In genomic region chr12:111946716-111947115, GRCm38 (mm10) we compare ENCODE assay signal across 9 mouse cellular contexts. TPM values are rescaled to one million over a fixed set of nuclear protein-coding genes. Genes with fewer than 3 reads are reported as not detected.
DNase-seq lines count a peak whose midpoint lies in the region; ATAC-seq and TF ChIP-seq lines count a peak whose summit lies in the region.
"Had no signal": no experiment of that assay in that cellular context is flagged by ENCODE, and none has a peak within 500 bp of the region (broad histone marks: within the 10 kb centered on the region; RNA-seq: fewer than 3 reads in every experiment).

No protein-coding gene starts in this region.

- ATAC-seq in kidney, embryonic 16.5 days (ENCODE audit: low FRiP score, low TSS enrichment), result peak; percentile 55

- TF ChIP-seq POLR2A in testis, adult 2 months (IDR thresholded peaks at IDR 0.05; ENCODE audit: control insufficient read depth, low read depth, low read length), result no peak

- H3K9me3 ChIP-seq in kidney, embryonic 16.5 days (ENCODE audit: low read length), result no peaks in the 10 kb centered on the region

- H3K27ac ChIP-seq in kidney, embryonic 16.5 days (ENCODE audit: low read length), result peak overlapping the region; percentile 75; the same call in 1 of the 2 replicates
- H3K27ac ChIP-seq in testis, adult 2 months (ENCODE audit: control insufficient read depth, insufficient read depth, low read depth, low read length), result peak overlapping the region; percentile 31; the same call in 1 of the 2 replicates

- TF ChIP-seq CTCF in C2C12 (IDR thresholded peaks at IDR 0.05; ENCODE audit: control insufficient read depth, insufficient read depth, insufficient read length), result peak; percentile 47
- TF ChIP-seq CTCF in testis, adult 2 months (IDR thresholded peaks at IDR 0.05; ENCODE audit: control insufficient read depth, insufficient read depth, insufficient replicate concordance, low read depth, low read length), result peak; percentile 56; the same call in 1 of the 2 replicates

- peaks cover 33% of the 10 kb centered on the region for H3K4me1 ChIP-seq in kidney, embryonic 16.5 days (ENCODE audit: insufficient read depth, low read length)
- H3K4me1 ChIP-seq in testis, adult 2 months (ENCODE audit: control insufficient read depth, insufficient read depth, low read length), result peaks cover 12% of the 10 kb centered on the region

- no peaks in the 10 kb centered on the region for H3K27me3 ChIP-seq in C2C12 (ENCODE audit: control insufficient read depth, insufficient read depth, insufficient read length)
- no peaks in the 10 kb centered on the region for H3K27me3 ChIP-seq in kidney, embryonic 16.5 days (ENCODE audit: insufficient read depth, low read length)
- no peaks in the 10 kb centered on the region for H3K27me3 ChIP-seq in testis, adult 2 months (ENCODE audit: control insufficient read depth, insufficient read depth, low read length)

- H3K79me3 ChIP-seq in C2C12 (ENCODE audit: low read depth), result no peaks in the 10 kb centered on the region

- no peaks in the 10 kb centered on the region for H3K79me2 ChIP-seq in C2C12 (ENCODE audit: control insufficient read depth, insufficient read depth)

- H3K9ac ChIP-seq in kidney, embryonic 16.5 days (replicated peaks; ENCODE audit: low read length), result 0 out of 2 replicates have a peak overlapping the region, but pooled peaks have one; percentile 15

- DNase-seq in adrenal gland, adult 2 months, result peak; percentile 70
- no peak for DNase-seq in adrenal gland, postnatal 4 days (ENCODE audit: low spot score in 2 of 2)
- peak; percentile 56 for DNase-seq in cerebellum, adult 11 months
- peak; percentile 77 for DNase-seq in heart, adult 8-10 months (ENCODE audit: low spot score)
- peak; percentile 77 for DNase-seq in lung, postnatal 14 days

- WGBS in kidney, embryonic 16.5 days, result 47% methylated on average over 2 of the region's 2 CpGs

- H3K36me3 ChIP-seq in C2C12 (ENCODE audit: control insufficient read depth, insufficient read depth), result no peaks in the 10 kb centered on the region
- H3K36me3 ChIP-seq in kidney, embryonic 16.5 days (ENCODE audit: insufficient read depth, low read length), result no peaks in the 10 kb centered on the region
- H3K36me3 ChIP-seq in testis, adult 2 months (ENCODE audit: control insufficient read depth, insufficient read depth, low read length), result no peaks in the 10 kb centered on the region

- H3K4me2 ChIP-seq in kidney, embryonic 16.5 days (replicated peaks; ENCODE audit: low read depth, low read length), result no peak overlapping the region

- H3K4me3 ChIP-seq in C2C12 (ENCODE audit: insufficient read depth, poor library complexity, severe bottlenecking), result no peak overlapping the region
- H3K4me3 ChIP-seq in kidney, embryonic 16.5 days (ENCODE audit: low read length), result no peak overlapping the region
- H3K4me3 ChIP-seq in testis, adult 2 months (ENCODE audit: control insufficient read depth, low read depth, low read length), result peak overlapping the region; percentile 39

- no peak overlapping the region for H3ac ChIP-seq in C2C12 (ENCODE audit: control insufficient read depth, insufficient read length, low read depth)

TF ChIP-seq in C2C12, 6 proteins besides CTCF, POLR2A, EP300 and RAD21:
- TF ChIP-seq MAX (IDR thresholded peaks at IDR 0.05) (no peak), FOSL1 (IDR thresholded peaks at IDR 0.05; ENCODE audit: insufficient read depth, low read length, poor library complexity, severe bottlenecking) (no peak), MYOD1 (IDR thresholded peaks at IDR 0.05; ENCODE audit: control insufficient read depth, insufficient read length, low read depth) (no peak), USF1 (IDR thresholded peaks at IDR 0.05; ENCODE audit: low read depth) (no peak), CEBPB (IDR thresholded peaks at IDR 0.05; ENCODE audit: low read depth) (no peak)

RNA-seq across cellular contexts. Expression of gene Atp5mpl, which starts 20.1 kb away (rescaled TPM):
- 100 to 1,000 TPM; 274 to 451 TPM for total RNA-seq in adrenal gland, adult 2 months (2021)
- polyA plus RNA-seq in adrenal gland, adult 2 months (2012; rRNA removed), result 3.2 and 6.1 TPM in 2 replicates
- 100 to 1,000 TPM; 402 to 432 TPM for total RNA-seq in adrenal gland, postnatal 4 days (2021)
- 608 TPM for polyA plus RNA-seq in C2C12 (2012; fragmentation: generic; extraction: Trizol)
- total RNA-seq in heart, adult 8-10 months (2022), result 1,000 to 10,000 TPM; 1,302 to 1,352 (median 1,330) TPM
- 713 and 717 TPM in 2 replicates for polyA plus RNA-seq in kidney, embryonic 16.5 days (2015; fragmentation: Nextera tagmentation; extraction: Ambion mirVana)
- polyA plus RNA-seq in testis, adult 2 months (2012; rRNA removed), result 83.3 and 94.8 TPM in 2 replicates

RNA-seq across cellular contexts. Expression of gene Tdrd9, which starts 24.6 kb away (rescaled TPM):
- under 1 TPM in 1 of 2 experiments, not detected in 1; 0.07 TPM for total RNA-seq in adrenal gland, adult 2 months (2021)
- polyA plus RNA-seq in adrenal gland, adult 2 months (2012; rRNA removed), result 0.06 TPM in 1 of 2 replicates, not detected in the other
- total RNA-seq in adrenal gland, postnatal 4 days (2021), result under 1 TPM; 0.34 to 0.40 TPM
- polyA plus RNA-seq in C2C12 (2012; fragmentation: generic; extraction: Trizol), result 0.20 TPM
- total RNA-seq in heart, adult 8-10 months (2022), result under 1 TPM; 0.05 to 0.50 (median 0.29) TPM
- polyA plus RNA-seq in kidney, embryonic 16.5 days (2015; fragmentation: Nextera tagmentation; extraction: Ambion mirVana), result 0.45 and 0.75 TPM in 2 replicates
- 48.9 and 54.7 TPM in 2 replicates for polyA plus RNA-seq in testis, adult 2 months (2012; rRNA removed)

RNA-seq across cellular contexts. Expression of gene Rd3l, which starts 34.4 kb away (rescaled TPM):
- total RNA-seq in adrenal gland, adult 2 months (2021), result not detected
- polyA plus RNA-seq in adrenal gland, adult 2 months (2012; rRNA removed), result not detected in 2 replicates
- not detected for total RNA-seq in adrenal gland, postnatal 4 days (2021)
- not detected for polyA plus RNA-seq in C2C12 (2012; fragmentation: generic; extraction: Trizol)
- under 1 TPM; 0.29 to 0.41 (median 0.33) TPM for total RNA-seq in heart, adult 8-10 months (2022)
- not detected in 2 replicates for polyA plus RNA-seq in kidney, embryonic 16.5 days (2015; fragmentation: Nextera tagmentation; extraction: Ambion mirVana)
- not detected in 2 replicates for polyA plus RNA-seq in testis, adult 2 months (2012; rRNA removed)
- polyA plus RNA-seq: large intestine, adult 2 months had no signal

RNA-seq across cellular contexts. Expression of gene Ppp1r13b, which starts 38.8 kb away (rescaled TPM):
- 10 to 100 TPM; 13.8 to 15.9 TPM for total RNA-seq in adrenal gland, adult 2 months (2021)
- 5.9 and 6.6 TPM in 2 replicates for polyA plus RNA-seq in adrenal gland, adult 2 months (2012; rRNA removed)
- total RNA-seq in adrenal gland, postnatal 4 days (2021), result 10 to 100 TPM; 26.7 to 30.5 TPM
- polyA plus RNA-seq in C2C12 (2012; fragmentation: generic; extraction: Trizol), result 4.8 TPM
- 10 to 100 TPM; 16.7 to 20.8 (median 18.6) TPM for total RNA-seq in heart, adult 8-10 months (2022)
- 7.4 and 14.7 TPM in 2 replicates for polyA plus RNA-seq in kidney, embryonic 16.5 days (2015; fragmentation: Nextera tagmentation; extraction: Ambion mirVana)
- 17.1 and 19.1 TPM in 2 replicates for polyA plus RNA-seq in testis, adult 2 months (2012; rRNA removed)

Comparison
In these comparisons a context has a peak if more than half of its experiments do, and no peak if none do; other contexts are left out.
1. DNase-seq: peak in adrenal gland, adult 2 months (single experiment), cerebellum, adult 11 months (single experiment), heart, adult 8-10 months (single experiment) and lung, postnatal 14 days (single experiment); none in adrenal gland, postnatal 4 days (0 of 2).
2. RNA of gene Atp5mpl, which starts 20.1 kb away (polyA plus RNA-seq): 713 to 717 TPM in kidney, embryonic 16.5 days, 608 TPM in C2C12 (single experiment) and 83.3 to 94.8 TPM in testis, adult 2 months; 3.2 to 6.1 TPM in adrenal gland, adult 2 months; every median in the first group is over 10 times any median in the second.
3. RNA of gene Tdrd9, which starts 24.6 kb away (polyA plus RNA-seq): 48.9 to 54.7 TPM in testis, adult 2 months; 0.45 to 0.75 TPM in kidney, embryonic 16.5 days, 0.20 TPM in C2C12 (single experiment) and 0.06 TPM in adrenal gland, adult 2 months; every median in the first group is over 10 times any median in the second.